Mouse (Mus musculus) midbrain, embryonic 15.5 days (tissue): ENCODE data around the gene Uggt2. TPM values are rescaled to one million over a fixed set of nuclear protein-coding genes. Genes with fewer than 3 reads are reported as not detected.

Experiments
- ATAC-seq: fragments of 200-750 bp; cut with Nextera tagmentation; replicated peaks from 2 replicates; pipeline ENCODE4 v1.8.0; 2017; ENCODE audit warnings: moderate TSS enrichment
- H3K27ac ChIP-seq: fragments of 300-500 bp; sonication (generic); 2 replicates; pipeline ENCODE4 v1.5.1; 2015; ENCODE audit warnings: mild to moderate bottlenecking, inconsistent platforms
- H3K27me3 ChIP-seq: fragments of 300-500 bp; sonication (generic); replicated peaks from 2 replicates; pipeline ENCODE4 v1.6.1; 2015; ENCODE audit warnings: inconsistent platforms
- H3K36me3 ChIP-seq: fragments of 300-500 bp; sonication (generic); replicated peaks from 2 replicates; pipeline ENCODE4 v1.6.1; 2015; ENCODE audit warnings: inconsistent platforms
- H3K4me1 ChIP-seq: fragments of 300-500 bp; sonication (generic); 2 replicates; pipeline ENCODE4 v1.6.1; 2015; ENCODE audit warnings: inconsistent platforms
- H3K4me2 ChIP-seq: fragments of 300-500 bp; sonication (generic); 2 replicates; pipeline ENCODE4 v1.6.1; 2015; ENCODE audit warnings: inconsistent platforms, mild to moderate bottlenecking, moderate library complexity
- H3K4me3 ChIP-seq: fragments of 300-500 bp; sonication (generic); 2 replicates; pipeline ENCODE4 v1.5.1; 2015; ENCODE audit warnings: mild to moderate bottlenecking, inconsistent platforms
- H3K9ac ChIP-seq: fragments of 300-500 bp; sonication (generic); 2 replicates; pipeline ENCODE4 v1.6.1; 2015; ENCODE audit warnings: mild to moderate bottlenecking, inconsistent platforms
- H3K9me3 ChIP-seq: fragments of 300-500 bp; sonication (generic); 2 replicates; pipeline ENCODE4 v1.6.1; 2016; ENCODE audit warnings: inconsistent platforms
- WGBS: fragments of 180-500 bp; shearing (Covaris S2); methylation state at CpG from one replicate; pipeline ENCODE4 v1.1.7; 2015; ENCODE audit warnings: mixed read lengths; 5-methylcytosine and 5-hydroxymethylcytosine counted together
- polyA plus RNA-seq: library from polyadenylated mRNA; unstranded; fragments of >200 nt; fragmentation: Nextera tagmentation; extraction: Ambion mirVana; gene quantifications from 2 replicates; pipeline ENCODE4 v1.2.1, GENCODE M21; 2015

Gene Uggt2
- polyA plus RNA-seq, 1 experiment from 2014 or later: 22.8 TPM

- Histone ChIP-seq H3K4me3 (no peak overlapping the region), H3K4me1 (no peaks in the 10 kb centered on the region), H3K36me3 (no peaks in the 10 kb centered on the region; the same call in none of the 2 replicates), H3K4me2 (no peak overlapping the region), H3K9ac (no peak overlapping the region), H3K27ac (no peak overlapping the region), H3K9me3 (no peaks in the 10 kb centered on the region), H3K27me3 (no peaks in the 10 kb centered on the region)
- ATAC-seq: no peak
- 94% methylated on average over 6 of the region's 6 CpGs for WGBS
Observed at GRCm38 (mm10) chr14:118972268-118972667, 127.0 kb downstream of the Uggt2 start.

GRCm38 (mm10) chr14:118967646-118968045, 131.6 kb downstream of the Uggt2 start:
- H3K9me3 ChIP-seq: no peaks in the 10 kb centered on the region
- no peaks in the 10 kb centered on the region; the same call in 1 of the 2 replicates for H3K36me3 ChIP-seq
- H3K4me1 ChIP-seq: no peaks in the 10 kb centered on the region
- no peak overlapping the region for H3K4me2 ChIP-seq
- no peaks in the 10 kb centered on the region for H3K27me3 ChIP-seq
- no peak overlapping the region for H3K4me3 ChIP-seq
- no peak overlapping the region for H3K9ac ChIP-seq
- no peak for ATAC-seq
- WGBS: 87% methylated on average over 7 of the region's 7 CpGs
- H3K27ac ChIP-seq: no peak overlapping the region

GRCm38 (mm10) chr14:118965356-118966000, 133.8 kb downstream of the Uggt2 start:
- Histone ChIP-seq H3K27ac (no peak overlapping the region), H3K9me3 (no peaks in the 10 kb centered on the region), H3K4me3 (no peak overlapping the region), H3K36me3 (no peaks in the 10 kb centered on the region; the same call in 1 of the 2 replicates), H3K4me2 (no peak overlapping the region), H3K27me3 (no peaks in the 10 kb centered on the region), H3K4me1 (no peaks in the 10 kb centered on the region), H3K9ac (no peak overlapping the region)
- no peak for ATAC-seq
- 96% methylated on average over 4 of the region's 4 CpGs for WGBS

- no peak overlapping the region for H3K4me3 ChIP-seq
- no peaks in the 10 kb centered on the region for H3K27me3 ChIP-seq
- no peak for ATAC-seq
- no peaks in the 10 kb centered on the region for H3K4me1 ChIP-seq
- no peak overlapping the region for H3K27ac ChIP-seq
- H3K4me2 ChIP-seq: no peak overlapping the region
- WGBS: 81% methylated on average over 3 of the region's 3 CpGs
- no peaks in the 10 kb centered on the region for H3K9me3 ChIP-seq
- peaks cover 14% of the 10 kb centered on the region for H3K36me3 ChIP-seq
- H3K9ac ChIP-seq: no peak overlapping the region
Observed at GRCm38 (mm10) chr14:118958010-118958409, 141.2 kb downstream of the Uggt2 start.

- Histone ChIP-seq H3K4me3 (no peak overlapping the region), H3K4me1 (no peaks in the 10 kb centered on the region), H3K27ac (no peak overlapping the region), H3K4me2 (no peak overlapping the region), H3K9ac (no peak overlapping the region), H3K27me3 (no peaks in the 10 kb centered on the region), H3K9me3 (no peaks in the 10 kb centered on the region), H3K36me3 (no peaks in the 10 kb centered on the region)
- 95% methylated on average over 9 of the region's 9 CpGs for WGBS
- ATAC-seq: no peak
Observed at GRCm38 (mm10) chr14:118951912-118952583, 147.2 kb downstream of the Uggt2 start.

GRCm38 (mm10) chr14:118948841-118949240, 150.4 kb downstream of the Uggt2 start:
- 86% methylated on average over 1 of the region's 1 CpGs for WGBS
- no peak for ATAC-seq

GRCm38 (mm10) chr14:118944702-118945101, 154.5 kb downstream of the Uggt2 start:
- Histone ChIP-seq H3K4me1 (no peaks in the 10 kb centered on the region), H3K27ac (no peak overlapping the region), H3K27me3 (no peaks in the 10 kb centered on the region), H3K4me3 (no peak overlapping the region), H3K9ac (no peak overlapping the region), H3K4me2 (no peak overlapping the region), H3K36me3 (no peaks in the 10 kb centered on the region), H3K9me3 (no peaks in the 10 kb centered on the region)
- WGBS: 92% methylated on average over 2 of the region's 2 CpGs
- no peak for ATAC-seq

More at GRCm38 (mm10) chr14:118948841-118949240, 150.4 kb downstream of the Uggt2 start:
- H3K27ac ChIP-seq: no peak overlapping the region
- no peak overlapping the region for H3K4me3 ChIP-seq
- no peak overlapping the region for H3K9ac ChIP-seq
- no peaks in the 10 kb centered on the region for H3K9me3 ChIP-seq
- H3K4me1 ChIP-seq: no peaks in the 10 kb centered on the region
- no peaks in the 10 kb centered on the region for H3K27me3 ChIP-seq
- H3K4me2 ChIP-seq: no peak overlapping the region
- H3K36me3 ChIP-seq: no peaks in the 10 kb centered on the region

GRCm38 (mm10) chr14:118942076-118942475, 157.2 kb downstream of the Uggt2 start:
- Histone ChIP-seq H3K27me3 (no peaks in the 10 kb centered on the region), H3K27ac (no peak overlapping the region), H3K9ac (no peak overlapping the region), H3K9me3 (no peaks in the 10 kb centered on the region), H3K36me3 (no peaks in the 10 kb centered on the region), H3K4me3 (no peak overlapping the region), H3K4me2 (no peak overlapping the region), H3K4me1 (peaks cover 15% of the 10 kb centered on the region)
- 38% methylated on average over 12 of the region's 12 CpGs for WGBS
- no peak for ATAC-seq

GRCm38 (mm10) chr14:118940796-118941495, 158.3 kb downstream of the Uggt2 start:
- Histone ChIP-seq H3K9me3 (no peaks in the 10 kb centered on the region), H3K9ac (no peak overlapping the region), H3K4me2 (no peak overlapping the region), H3K27me3 (0 out of 2 replicates have a peak, but pooled peaks cover 4% of the 10 kb centered on the region), H3K4me3 (no peak overlapping the region), H3K36me3 (no peaks in the 10 kb centered on the region), H3K4me1 (peaks cover 19% of the 10 kb centered on the region), H3K27ac (no peak overlapping the region)
- 80% methylated on average over 4 of the region's 4 CpGs for WGBS
- ATAC-seq: no peak

GRCm38 (mm10) chr14:118938551-118938950, 160.7 kb downstream of the Uggt2 start:
- no peak for ATAC-seq
- Histone ChIP-seq H3K36me3 (no peaks in the 10 kb centered on the region), H3K27ac (peak overlapping the region; percentile 88; the same call in 1 of the 2 replicates), H3K9me3 (no peaks in the 10 kb centered on the region), H3K27me3 (0 out of 2 replicates have a peak, but pooled peaks cover 4% of the 10 kb centered on the region), H3K4me1 (peaks cover 19% of the 10 kb centered on the region), H3K4me2 (peak overlapping the region; percentile 81), H3K4me3 (peak overlapping the region; percentile 97), H3K9ac (peak overlapping the region; percentile 96)
- WGBS: 2% methylated on average over 7 of the region's 7 CpGs

- H3K9ac ChIP-seq: peak within 1 kb of the TSS; percentile 96
- no peaks in the 10 kb centered on the region for H3K9me3 ChIP-seq
- peaks cover 19% of the 10 kb centered on the region for H3K4me1 ChIP-seq
- peak within 1 kb of the TSS; percentile 81 for H3K4me2 ChIP-seq
- ATAC-seq: peak; percentile 100
- H3K27ac ChIP-seq: peak within 1 kb of the TSS; percentile 88
- H3K36me3 ChIP-seq: no peaks in the 10 kb centered on the region
- peak within 1 kb of the TSS; percentile 97 for H3K4me3 ChIP-seq
- WGBS: under 1% methylated on average over 107 of the region's 124 CpGs
- 0 out of 2 replicates have a peak, but pooled peaks cover 4% of the 10 kb centered on the region for H3K27me3 ChIP-seq
Observed at GRCm38 (mm10) chr14:118937533-118938492, 161.4 kb downstream of the Uggt2 start, which contains the start of gene Dnajc3. Gene Dnajc3, plus strand, starts transcription at chr14:118937976.
